Mouse (Mus musculus) limb, embryonic 13.5 days (tissue): ENCODE data around the gene Ulk3. TPM values are rescaled to one million over a fixed set of nuclear protein-coding genes. Genes with fewer than 3 reads are reported as not detected.

ENCODE experiments used
- ATAC-seq: fragments of 200-750 bp; cut with Nextera tagmentation; 2 replicates; pipeline ENCODE4 v1.8.0; 2017; ENCODE audit warnings: low read depth, moderate number of reproducible peaks, moderate TSS enrichment; ENCODE audit not compliant: low FRiP score
- H3K27ac ChIP-seq: fragments of 300-500 bp; sonication (generic); 2 replicates; pipeline ENCODE4 v1.5.1; 2015; ENCODE audit warnings: inconsistent platforms, mild to moderate bottlenecking, moderate library complexity
- H3K27me3 ChIP-seq: fragments of 300-500 bp; sonication (generic); 2 replicates; pipeline ENCODE4 v1.6.1; 2015; ENCODE audit warnings: mild to moderate bottlenecking, inconsistent platforms
- H3K36me3 ChIP-seq: fragments of 300-500 bp; sonication (generic); 2 replicates; pipeline ENCODE4 v1.6.1; 2015; ENCODE audit warnings: inconsistent platforms, mild to moderate bottlenecking, moderate library complexity
- H3K4me1 ChIP-seq: fragments of 300-500 bp; sonication (generic); 2 replicates; pipeline ENCODE4 v1.6.1; 2015; ENCODE audit warnings: inconsistent platforms
- H3K4me2 ChIP-seq: fragments of 300-500 bp; sonication (generic); replicated peaks from 2 replicates; pipeline ENCODE4 v1.6.1; 2015; ENCODE audit warnings: inconsistent platforms, mild to moderate bottlenecking, moderate library complexity
- H3K4me3 ChIP-seq: fragments of 300-500 bp; sonication (generic); 2 replicates; pipeline ENCODE4 v1.5.1; 2015; ENCODE audit warnings: moderate library complexity, mild to moderate bottlenecking, inconsistent platforms
- H3K9ac ChIP-seq: fragments of 300-500 bp; sonication (generic); 2 replicates; pipeline ENCODE4 v1.6.1; 2015; ENCODE audit warnings: mild to moderate bottlenecking, inconsistent platforms
- H3K9me3 ChIP-seq: fragments of 300-500 bp; sonication (generic); 2 replicates; pipeline ENCODE4 v1.6.1; 2016; ENCODE audit warnings: inconsistent platforms
- WGBS: fragments of 180-500 bp; shearing (Covaris S2); methylation state at CpG from one replicate; pipeline ENCODE4 v1.1.7; 2015; 5-methylcytosine and 5-hydroxymethylcytosine counted together
- polyA plus RNA-seq: library from polyadenylated mRNA; unstranded; fragments of >200 nt; fragmentation: Nextera tagmentation; extraction: Ambion mirVana; gene quantifications from 2 replicates; pipeline ENCODE4 v1.2.1, GENCODE M21; 2015

Gene Ulk3
- polyA plus RNA-seq, 1 experiment from 2014 or later, result 21.4 TPM

DNA sequence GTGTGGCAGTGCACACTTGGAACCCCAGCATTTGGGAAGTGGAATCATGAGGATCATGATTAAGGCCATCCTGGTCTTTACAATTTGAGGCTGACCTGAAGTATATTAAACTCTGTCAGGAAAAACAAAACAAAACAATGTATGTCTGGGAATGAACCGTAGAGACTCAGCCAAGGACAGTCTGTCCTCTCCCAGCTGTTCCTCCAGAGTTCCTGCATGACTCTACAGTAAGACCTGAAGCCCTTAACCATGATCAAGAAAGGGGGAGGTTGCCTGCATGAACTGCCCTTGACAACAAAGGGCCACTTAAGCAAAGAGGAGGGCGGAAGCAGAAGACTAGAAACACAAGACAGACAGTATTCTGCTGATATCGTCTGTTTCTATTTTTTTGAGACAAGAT is 13.7 kb upstream of the Ulk3 start:
- Histone ChIP-seq H3K4me3 (no peak overlapping the region), H3K27me3 (no peaks in the 10 kb centered on the region), H3K36me3 (peaks cover 63% of the 10 kb centered on the region), H3K4me1 (no peaks in the 10 kb centered on the region), H3K9ac (no peak overlapping the region), H3K9me3 (no peaks in the 10 kb centered on the region), H3K4me2 (no peak overlapping the region), H3K27ac (no peak overlapping the region)
- ATAC-seq, result no peak
- 86% methylated on average over 3 of the region's 3 CpGs for WGBS

GRCm38 (mm10) chr9:57577144-57577849 is 12.0 kb upstream of the Ulk3 start:
- WGBS, result 83% methylated on average over 6 of the region's 6 CpGs
- Histone ChIP-seq H3K4me3 (no peak overlapping the region), H3K36me3 (peaks cover 67% of the 10 kb centered on the region), H3K27me3 (no peaks in the 10 kb centered on the region), H3K4me2 (no peak overlapping the region), H3K4me1 (no peaks in the 10 kb centered on the region), H3K9ac (no peak overlapping the region), H3K9me3 (no peaks in the 10 kb centered on the region), H3K27ac (no peak overlapping the region)
- ATAC-seq, result no peak

DNA sequence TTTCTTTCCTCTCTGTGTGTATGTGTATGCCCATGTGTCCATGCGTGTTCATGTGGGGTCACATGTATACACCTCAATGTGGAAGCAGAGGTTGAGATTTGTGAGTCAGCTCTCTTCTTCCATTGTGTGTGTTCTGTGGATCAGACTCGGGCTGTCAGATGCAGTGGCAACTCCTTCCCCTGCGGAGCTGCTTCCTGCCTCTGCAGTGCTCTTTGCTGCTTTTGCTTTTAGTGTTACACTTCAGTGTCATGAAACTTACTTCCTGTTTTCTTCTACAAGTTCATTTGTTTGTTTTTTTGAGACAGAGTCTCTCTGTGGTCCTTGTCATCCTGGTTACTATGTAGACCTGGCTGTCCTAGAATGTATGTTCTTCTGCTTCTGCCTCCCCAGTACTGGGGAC is 4.3 kb upstream of the Ulk3 start:
- H3K27me3 ChIP-seq, result no peaks in the 10 kb centered on the region
- no peak overlapping the region for H3K27ac ChIP-seq
- WGBS, result 83% methylated on average over 3 of the region's 3 CpGs
- no peaks in the 10 kb centered on the region for H3K9me3 ChIP-seq
- ATAC-seq, result no peak
- H3K4me1 ChIP-seq, result peaks cover 8% of the 10 kb centered on the region
- no peak overlapping the region for H3K4me3 ChIP-seq
- H3K9ac ChIP-seq, result no peak overlapping the region
- H3K4me2 ChIP-seq, result no peak overlapping the region
- peaks cover 67% of the 10 kb centered on the region for H3K36me3 ChIP-seq

GRCm38 (mm10) chr9:57590726-57591125 is 1.5 kb downstream of the Ulk3 start:
- Histone ChIP-seq H3K4me2 (peak overlapping the region; percentile 89), H3K27ac (no peak overlapping the region), H3K36me3 (peaks cover 53% of the 10 kb centered on the region), H3K4me3 (peak overlapping the region; percentile 72; the same call in 1 of the 2 replicates), H3K9ac (peak overlapping the region; percentile 79; the same call in 1 of the 2 replicates), H3K4me1 (peaks cover 21% of the 10 kb centered on the region), H3K27me3 (no peaks in the 10 kb centered on the region), H3K9me3 (no peaks in the 10 kb centered on the region)
- ATAC-seq, result no peak
- 30% methylated on average over 5 of the region's 5 CpGs for WGBS

- H3K4me3 ChIP-seq, result no peak overlapping the region
- H3K36me3 ChIP-seq, result peaks cover 43% of the 10 kb centered on the region
- H3K27ac ChIP-seq, result no peak overlapping the region
- no peaks in the 10 kb centered on the region for H3K9me3 ChIP-seq
- H3K27me3 ChIP-seq, result no peaks in the 10 kb centered on the region
- H3K4me2 ChIP-seq, result no peak overlapping the region
- ATAC-seq, result no peak
- peaks cover 18% of the 10 kb centered on the region for H3K4me1 ChIP-seq
- WGBS, result 53% methylated on average over 12 of the region's 12 CpGs
- no peak overlapping the region for H3K9ac ChIP-seq
These were observed 4.4 kb downstream of the Ulk3 start for GRCm38 (mm10) chr9:57593454-57594173.

DNA sequence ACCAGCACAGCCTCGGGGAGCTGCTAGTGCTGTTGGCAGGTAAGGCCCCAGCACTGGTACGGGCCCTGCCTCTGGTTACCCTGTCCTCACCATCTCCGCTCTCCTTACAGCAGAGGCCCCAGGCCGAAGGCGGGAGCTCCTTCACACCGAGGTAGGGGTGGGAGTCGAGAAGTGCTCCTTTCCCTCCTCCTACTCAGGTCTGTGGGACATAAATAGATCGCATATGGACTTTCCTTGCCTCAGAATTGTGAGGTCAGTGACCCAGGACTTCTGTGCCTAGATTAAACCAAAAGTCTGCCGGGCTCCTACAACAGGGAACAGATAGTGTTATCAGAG is 4.9 kb downstream of the Ulk3 start:
- Histone ChIP-seq H3K36me3 (peaks cover 43% of the 10 kb centered on the region), H3K9me3 (no peaks in the 10 kb centered on the region), H3K27ac (no peak overlapping the region), H3K4me2 (no peak overlapping the region), H3K9ac (no peak overlapping the region), H3K4me3 (no peak overlapping the region), H3K4me1 (peaks cover 14% of the 10 kb centered on the region), H3K27me3 (no peaks in the 10 kb centered on the region)
- WGBS, result 80% methylated on average over 9 of the region's 9 CpGs
- no peak for ATAC-seq

- Histone ChIP-seq H3K27me3 (no peaks in the 10 kb centered on the region), H3K36me3 (peaks cover 39% of the 10 kb centered on the region), H3K4me1 (peaks cover 16% of the 10 kb centered on the region), H3K27ac (no peak overlapping the region), H3K4me3 (no peak overlapping the region), H3K9me3 (no peaks in the 10 kb centered on the region), H3K4me2 (no peak overlapping the region), H3K9ac (no peak overlapping the region)
- WGBS, result 89% methylated on average over 8 of the region's 8 CpGs
- no peak for ATAC-seq
These were observed 8.0 kb downstream of the Ulk3 start for GRCm38 (mm10) chr9:57597265-57597664.

DNA sequence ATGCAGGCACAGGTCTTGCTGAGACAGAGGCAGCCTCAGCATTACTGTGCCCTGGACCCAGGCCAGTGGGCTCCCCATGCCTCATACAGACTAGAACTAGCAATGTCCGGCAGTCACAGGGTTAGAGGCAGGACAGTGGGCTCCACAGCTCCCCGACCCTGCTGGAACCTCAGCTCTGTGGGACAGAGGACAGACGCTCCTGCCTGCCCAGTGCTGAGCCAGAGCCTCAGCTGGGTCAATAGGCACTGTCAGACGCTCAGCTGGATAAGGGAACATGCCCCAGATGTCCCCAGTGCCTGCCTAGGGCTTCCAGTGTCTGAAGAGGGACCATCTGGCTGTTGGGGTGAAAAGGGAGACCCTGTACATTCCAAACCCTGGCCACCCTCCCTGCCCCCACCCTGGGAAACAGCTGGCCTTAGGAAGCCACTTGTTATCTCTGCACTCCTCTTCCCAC is 8.7 kb downstream of the Ulk3 start:
- H3K4me3 ChIP-seq, result no peak overlapping the region
- no peaks in the 10 kb centered on the region for H3K27me3 ChIP-seq
- H3K9me3 ChIP-seq, result no peaks in the 10 kb centered on the region
- no peak overlapping the region for H3K27ac ChIP-seq
- 31% methylated on average over 4 of the region's 4 CpGs for WGBS
- no peak overlapping the region for H3K4me2 ChIP-seq
- H3K9ac ChIP-seq, result no peak overlapping the region
- peaks cover 32% of the 10 kb centered on the region for H3K36me3 ChIP-seq
- peaks cover 16% of the 10 kb centered on the region for H3K4me1 ChIP-seq
- ATAC-seq, result 0 out of 2 replicates have a peak, but pooled peaks have one; percentile 17

DNA sequence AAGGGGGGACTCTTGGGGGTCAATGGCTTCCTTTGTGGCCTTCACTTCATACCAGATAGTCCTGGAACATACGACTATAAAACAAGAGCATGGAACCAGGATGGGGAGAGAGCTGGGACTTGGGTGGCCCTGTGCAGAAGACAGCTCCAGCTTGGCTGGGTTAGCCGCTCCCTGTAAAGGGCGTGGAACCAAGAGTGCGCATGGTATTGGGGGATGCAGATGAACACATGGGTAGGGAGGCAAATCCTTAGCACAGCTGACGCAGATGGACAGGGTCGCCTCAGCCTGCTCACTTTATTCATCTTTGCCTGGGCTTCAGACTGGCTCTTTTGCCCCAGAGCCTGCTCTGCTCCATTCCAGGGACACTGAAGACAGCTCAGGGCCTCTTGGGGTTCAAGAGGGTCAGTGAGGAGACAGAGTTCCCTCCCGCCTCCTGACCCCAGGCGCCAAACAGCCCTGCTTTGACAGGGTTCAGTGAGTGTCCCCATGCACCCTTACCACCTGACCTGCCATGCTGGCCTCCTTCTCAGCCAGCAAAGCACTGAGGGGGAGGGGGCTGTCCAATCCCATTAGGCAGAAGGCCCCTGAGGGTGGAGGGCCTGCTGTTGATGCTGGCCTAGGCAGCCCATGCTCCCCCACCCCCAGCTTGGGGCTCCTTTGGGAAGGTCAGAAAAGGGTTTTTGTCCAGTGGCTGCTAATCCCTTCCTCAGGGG is 9.8 kb downstream of the Ulk3 start:
- ATAC-seq, result no peak
- H3K9ac ChIP-seq, result no peak overlapping the region
- H3K4me1 ChIP-seq, result peaks cover 16% of the 10 kb centered on the region
- no peak overlapping the region for H3K27ac ChIP-seq
- peaks cover 21% of the 10 kb centered on the region for H3K36me3 ChIP-seq
- no peak overlapping the region for H3K4me2 ChIP-seq
- WGBS, result 58% methylated on average over 8 of the region's 8 CpGs
- H3K9me3 ChIP-seq, result no peaks in the 10 kb centered on the region
- H3K27me3 ChIP-seq, result no peaks in the 10 kb centered on the region
- no peak overlapping the region for H3K4me3 ChIP-seq

- H3K4me3 ChIP-seq, result no peak overlapping the region
- H3K27me3 ChIP-seq, result peaks cover 8% of the 10 kb centered on the region
- H3K36me3 ChIP-seq, result peaks cover 6% of the 10 kb centered on the region; the same call in 1 of the 2 replicates
- no peak overlapping the region for H3K4me2 ChIP-seq
- ATAC-seq, result peak; percentile 54; the same call in 1 of the 2 replicates
- H3K27ac ChIP-seq, result no peak overlapping the region
- H3K9me3 ChIP-seq, result no peaks in the 10 kb centered on the region
- H3K4me1 ChIP-seq, result peaks cover 16% of the 10 kb centered on the region
- 0% methylated on average over 3 of the region's 3 CpGs for WGBS
- no peak overlapping the region for H3K9ac ChIP-seq
These were observed 11.5 kb downstream of the Ulk3 start for GRCm38 (mm10) chr9:57600620-57601352.

GRCm38 (mm10) chr9:57601353-57601706 is 12.1 kb downstream of the Ulk3 start:
- ATAC-seq, result no peak
- Histone ChIP-seq H3K4me3 (no peak overlapping the region), H3K36me3 (peaks cover 2% of the 10 kb centered on the region; the same call in 1 of the 2 replicates), H3K4me2 (no peak overlapping the region), H3K9me3 (no peaks in the 10 kb centered on the region), H3K27ac (no peak overlapping the region), H3K4me1 (peaks cover 18% of the 10 kb centered on the region), H3K27me3 (peaks cover 12% of the 10 kb centered on the region), H3K9ac (no peak overlapping the region)
- 31% methylated on average over 2 of the region's 2 CpGs for WGBS

- Histone ChIP-seq H3K9me3 (no peaks in the 10 kb centered on the region), H3K4me3 (no peak overlapping the region), H3K27ac (no peak overlapping the region), H3K9ac (no peak overlapping the region), H3K36me3 (no peaks in the 10 kb centered on the region), H3K4me1 (peaks cover 20% of the 10 kb centered on the region), H3K4me2 (no peak overlapping the region), H3K27me3 (peaks cover 20% of the 10 kb centered on the region)
- WGBS, result 53% methylated on average over 8 of the region's 8 CpGs
- ATAC-seq, result no peak
These were observed 12.8 kb downstream of the Ulk3 start for GRCm38 (mm10) chr9:57602098-57602497.
